Mouse (Mus musculus): ENCODE results near the gene Ice1. TPM values are rescaled to one million over a fixed set of nuclear protein-coding genes. Genes with fewer than 3 reads are reported as not detected.
A peak's percentile ranks its signal among the peaks of the same experiment; 100 is the strongest.

Gene Ice1
- polyA plus RNA-seq, 1 experiment from 2014 or later: 58.9 TPM

DNA sequence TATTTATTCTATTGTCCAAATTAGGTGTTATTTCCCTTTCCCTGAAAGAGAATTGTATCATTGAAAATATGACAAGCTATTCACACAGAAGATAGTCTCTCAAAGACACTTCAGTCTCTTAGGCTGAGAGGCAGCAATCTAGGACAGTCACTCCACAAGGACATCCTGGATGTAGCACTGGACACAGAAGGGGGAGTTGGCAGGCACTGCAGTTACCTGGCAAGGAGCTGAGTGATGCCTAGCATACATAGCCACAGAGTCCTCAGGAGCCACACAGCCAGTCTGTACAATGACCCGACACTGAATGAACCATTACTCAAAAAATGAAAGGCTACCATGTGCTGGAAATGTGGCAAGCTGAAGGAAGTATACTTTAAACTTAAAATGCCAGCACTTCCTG, 35.9 kb downstream of the Ice1 start:
- no peaks in the 10 kb centered on the region for H3K27me3 ChIP-seq (ENCODE audit: control insufficient read depth, insufficient read depth, low read length)
- no peak overlapping the region for H3K4me3 ChIP-seq (ENCODE audit: low read depth, low read length)
- no peak overlapping the region for H3K27ac ChIP-seq (ENCODE audit: low read depth, low read length)
- 93% methylated on average over 1 of the region's 1 CpGs for WGBS
- H3K36me3 ChIP-seq (ENCODE audit: control insufficient read depth, insufficient read depth, low read length): peaks cover 55% of the 10 kb centered on the region
- no peak for ATAC-seq (ENCODE audit: low read depth)
- H3K9me3 ChIP-seq (ENCODE audit: control insufficient read depth, low read length): no peaks in the 10 kb centered on the region
- H3K4me1 ChIP-seq (ENCODE audit: control insufficient read depth, insufficient read depth, low read length): no peaks in the 10 kb centered on the region
- no peak overlapping the region for H3K4me2 ChIP-seq (ENCODE audit: low read depth, low read length)
- no peak overlapping the region for H3K9ac ChIP-seq (replicated peaks; ENCODE audit: low read depth, low read length)

DNA sequence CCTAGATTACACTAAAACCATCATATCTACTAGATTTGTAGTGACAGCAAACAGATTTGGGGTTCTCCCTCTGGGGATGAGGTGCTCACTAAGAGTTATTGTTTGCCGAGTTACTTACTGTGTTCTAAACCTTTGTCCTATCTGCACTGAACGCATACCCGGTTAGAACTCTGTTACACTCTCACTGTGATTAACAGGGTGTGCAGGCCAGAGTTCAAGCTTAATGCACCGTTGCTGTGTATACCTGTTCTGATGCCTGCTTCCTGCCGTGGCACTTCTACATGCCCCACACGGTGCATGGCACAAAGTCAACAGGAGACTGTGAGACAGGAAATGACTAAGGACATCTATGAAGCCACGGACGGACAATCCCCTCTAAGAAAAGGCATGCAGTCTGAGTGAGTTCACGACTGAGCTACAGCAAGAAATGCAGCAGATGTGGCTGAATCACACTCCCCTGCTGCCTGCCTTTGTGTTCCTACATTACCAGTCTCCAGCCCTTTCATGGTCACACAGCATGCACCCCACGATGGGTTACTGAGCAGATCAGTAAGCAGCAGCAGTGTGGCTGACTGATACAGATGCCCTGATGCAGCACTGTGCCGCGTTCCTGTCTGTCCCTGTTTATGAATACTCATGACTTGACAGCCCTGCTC, 37.3 kb downstream of the Ice1 start:
- WGBS: 72% methylated on average over 12 of the region's 12 CpGs
- H3K36me3 ChIP-seq (ENCODE audit: control insufficient read depth, insufficient read depth, low read length): peaks cover 50% of the 10 kb centered on the region
- no peak overlapping the region for H3K27ac ChIP-seq (ENCODE audit: low read depth, low read length)
- H3K9ac ChIP-seq (replicated peaks; ENCODE audit: low read depth, low read length): no peak overlapping the region
- H3K4me1 ChIP-seq (ENCODE audit: control insufficient read depth, insufficient read depth, low read length): no peaks in the 10 kb centered on the region
- no peak for ATAC-seq (ENCODE audit: low read depth)
- no peaks in the 10 kb centered on the region for H3K27me3 ChIP-seq (ENCODE audit: control insufficient read depth, insufficient read depth, low read length)
- H3K4me3 ChIP-seq (ENCODE audit: low read depth, low read length): no peak overlapping the region
- no peak overlapping the region for H3K4me2 ChIP-seq (ENCODE audit: low read depth, low read length)
- no peaks in the 10 kb centered on the region for H3K9me3 ChIP-seq (ENCODE audit: control insufficient read depth, low read length)

DNA sequence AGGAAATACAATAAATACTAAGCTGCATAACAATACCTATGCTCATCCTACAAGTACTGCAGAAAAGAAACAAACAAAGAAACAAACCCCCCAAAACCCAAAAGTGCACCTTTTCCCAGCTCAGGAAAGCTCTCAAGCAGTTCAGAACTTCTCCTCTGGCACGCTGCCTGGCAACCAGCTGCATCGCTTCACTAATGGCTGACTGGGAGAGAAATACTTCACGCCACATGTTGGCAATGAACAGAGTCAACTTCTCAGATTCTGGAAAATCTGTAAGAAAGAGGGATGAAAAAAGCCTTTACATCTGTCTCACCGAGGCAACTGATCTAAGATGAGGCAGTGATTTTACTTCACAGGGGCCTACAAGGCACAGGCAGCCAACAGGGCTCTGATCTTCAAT, 38.5 kb downstream of the Ice1 start:
- Histone ChIP-seq H3K4me2 (ENCODE audit: low read depth, low read length) (no peak overlapping the region), H3K4me3 (ENCODE audit: low read depth, low read length) (no peak overlapping the region), H3K9ac (replicated peaks; ENCODE audit: low read depth, low read length) (no peak overlapping the region), H3K4me1 (ENCODE audit: control insufficient read depth, insufficient read depth, low read length) (no peaks in the 10 kb centered on the region), H3K27ac (ENCODE audit: low read depth, low read length) (no peak overlapping the region), H3K9me3 (ENCODE audit: control insufficient read depth, low read length) (no peaks in the 10 kb centered on the region), H3K27me3 (ENCODE audit: control insufficient read depth, insufficient read depth, low read length) (no peaks in the 10 kb centered on the region), H3K36me3 (ENCODE audit: control insufficient read depth, insufficient read depth, low read length) (peaks cover 52% of the 10 kb centered on the region)
- no peak for ATAC-seq (ENCODE audit: low read depth)
- WGBS: 77% methylated on average over 4 of the region's 4 CpGs

DNA sequence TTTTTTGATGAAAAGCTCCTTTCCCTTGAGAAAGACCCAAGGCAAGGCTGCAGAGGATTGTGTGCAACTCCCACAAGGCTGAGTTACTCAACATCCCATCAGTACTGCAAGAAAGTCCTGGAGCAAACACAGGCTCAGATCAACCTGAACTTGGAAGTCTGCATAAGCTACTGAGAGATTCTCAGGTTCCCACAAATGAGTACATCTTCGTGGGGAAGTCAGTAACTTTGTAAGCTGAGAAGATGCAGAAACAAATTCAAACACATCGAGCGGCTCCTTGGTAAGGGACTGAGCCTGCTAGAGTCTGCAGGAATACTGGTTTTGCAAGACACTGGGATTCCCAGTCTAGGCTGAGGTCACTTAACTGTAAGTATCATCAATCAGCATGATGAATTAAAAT, 40.5 kb downstream of the Ice1 start:
- Histone ChIP-seq H3K4me1 (ENCODE audit: control insufficient read depth, insufficient read depth, low read length) (no peaks in the 10 kb centered on the region), H3K27me3 (ENCODE audit: control insufficient read depth, insufficient read depth, low read length) (no peaks in the 10 kb centered on the region), H3K36me3 (ENCODE audit: control insufficient read depth, insufficient read depth, low read length) (peaks cover 58% of the 10 kb centered on the region), H3K27ac (ENCODE audit: low read depth, low read length) (no peak overlapping the region), H3K9ac (replicated peaks; ENCODE audit: low read depth, low read length) (no peak overlapping the region), H3K4me3 (ENCODE audit: low read depth, low read length) (no peak overlapping the region), H3K9me3 (ENCODE audit: control insufficient read depth, low read length) (no peaks in the 10 kb centered on the region), H3K4me2 (ENCODE audit: low read depth, low read length) (no peak overlapping the region)
- 97% methylated on average over 3 of the region's 3 CpGs for WGBS
- ATAC-seq (ENCODE audit: low read depth): no peak

DNA sequence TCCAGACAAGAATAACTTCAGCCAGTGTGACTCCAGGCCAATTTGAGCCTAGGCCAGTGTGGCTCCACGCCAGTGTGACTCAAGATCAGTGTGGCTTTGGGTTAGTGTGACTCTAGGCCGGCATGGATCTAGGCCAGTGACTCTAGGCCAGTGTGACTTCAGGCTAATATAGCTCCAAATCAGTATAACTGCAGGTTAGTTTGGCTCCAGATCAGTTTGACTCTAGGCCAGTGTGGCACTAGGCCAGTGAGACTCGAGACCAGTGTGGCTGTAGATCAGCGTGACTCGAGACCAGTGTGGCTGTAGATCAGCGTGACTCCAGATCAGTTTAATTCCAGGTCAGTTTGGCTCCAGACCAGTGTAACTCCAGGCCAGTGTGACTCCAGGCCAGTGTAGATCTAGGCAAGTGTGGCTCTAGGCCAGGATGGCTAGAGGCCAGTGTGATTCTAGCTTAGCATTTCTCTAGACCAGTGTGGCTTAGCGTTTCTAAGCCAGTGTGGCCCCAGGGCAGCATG, 47.1 kb downstream of the Ice1 start:
- WGBS: 88% methylated on average over 7 of the region's 7 CpGs
- no peaks in the 10 kb centered on the region for H3K27me3 ChIP-seq (ENCODE audit: control insufficient read depth, insufficient read depth, low read length)
- no peak for ATAC-seq (ENCODE audit: low read depth)
- peaks cover 58% of the 10 kb centered on the region for H3K36me3 ChIP-seq (ENCODE audit: control insufficient read depth, insufficient read depth, low read length)
- H3K9ac ChIP-seq (replicated peaks; ENCODE audit: low read depth, low read length): no peak overlapping the region
- no peak overlapping the region for H3K27ac ChIP-seq (ENCODE audit: low read depth, low read length)
- no peaks in the 10 kb centered on the region for H3K9me3 ChIP-seq (ENCODE audit: control insufficient read depth, low read length)
- H3K4me3 ChIP-seq (ENCODE audit: low read depth, low read length): no peak overlapping the region
- H3K4me1 ChIP-seq (ENCODE audit: control insufficient read depth, insufficient read depth, low read length): no peaks in the 10 kb centered on the region
- H3K4me2 ChIP-seq (ENCODE audit: low read depth, low read length): no peak overlapping the region

DNA sequence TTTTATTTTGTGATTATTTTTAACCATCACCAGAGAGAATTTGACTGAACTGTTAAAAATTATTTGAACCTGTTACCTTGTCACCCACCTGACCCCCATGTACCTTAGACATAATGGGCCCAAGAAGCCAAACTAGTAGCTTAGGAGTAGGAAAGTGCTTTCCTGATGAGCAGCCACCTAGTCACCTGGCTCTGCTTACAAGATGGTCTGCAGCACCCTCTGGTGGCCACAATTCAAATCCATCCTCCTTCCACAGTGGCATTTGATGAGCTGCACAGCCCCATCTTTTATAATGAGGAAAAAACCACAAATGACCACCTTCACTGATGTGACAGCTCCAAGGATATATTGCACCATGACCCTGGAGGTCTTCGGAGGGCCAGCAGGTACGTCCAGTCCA, 50.5 kb downstream of the Ice1 start:
- Histone ChIP-seq H3K9ac (replicated peaks; ENCODE audit: low read depth, low read length) (no peak overlapping the region), H3K27me3 (ENCODE audit: control insufficient read depth, insufficient read depth, low read length) (no peaks in the 10 kb centered on the region), H3K36me3 (ENCODE audit: control insufficient read depth, insufficient read depth, low read length) (peaks cover 25% of the 10 kb centered on the region), H3K27ac (ENCODE audit: low read depth, low read length) (no peak overlapping the region), H3K4me2 (ENCODE audit: low read depth, low read length) (no peak overlapping the region), H3K4me1 (ENCODE audit: control insufficient read depth, insufficient read depth, low read length) (no peaks in the 10 kb centered on the region), H3K9me3 (ENCODE audit: control insufficient read depth, low read length) (no peaks in the 10 kb centered on the region), H3K4me3 (ENCODE audit: low read depth, low read length) (no peak overlapping the region)
- 88% methylated on average over 2 of the region's 2 CpGs for WGBS
- peak; percentile 77; the same call in 1 of the 2 replicates for ATAC-seq (ENCODE audit: low read depth)

DNA sequence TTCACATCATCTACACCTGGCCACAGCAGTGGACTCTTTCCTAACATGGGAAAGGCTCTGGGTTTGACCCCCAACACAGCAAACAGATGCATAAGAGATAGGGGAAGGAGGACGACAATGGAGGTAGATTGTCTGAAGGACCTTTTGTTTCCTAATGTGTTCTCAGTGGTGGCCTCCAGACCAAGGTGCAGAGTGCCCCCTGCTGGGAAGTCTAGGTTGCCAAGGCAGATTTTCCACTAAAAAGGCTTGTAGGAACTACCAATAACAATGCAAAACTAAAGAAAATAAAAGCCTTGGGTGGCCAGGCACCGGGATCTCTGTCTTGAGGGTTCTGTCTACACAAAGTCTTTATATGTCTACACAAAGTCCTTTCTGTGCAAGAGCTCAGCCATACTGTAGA, 54.9 kb downstream of the Ice1 start:
- H3K4me3 ChIP-seq (ENCODE audit: low read depth, low read length): no peak overlapping the region
- ATAC-seq (ENCODE audit: low read depth): no peak
- no peak overlapping the region for H3K4me2 ChIP-seq (ENCODE audit: low read depth, low read length)
- 20% methylated on average over 2 of the region's 2 CpGs for WGBS
- no peaks in the 10 kb centered on the region for H3K27me3 ChIP-seq (ENCODE audit: control insufficient read depth, insufficient read depth, low read length)
- H3K4me1 ChIP-seq (ENCODE audit: control insufficient read depth, insufficient read depth, low read length): no peaks in the 10 kb centered on the region
- H3K9me3 ChIP-seq (ENCODE audit: control insufficient read depth, low read length): no peaks in the 10 kb centered on the region
- 0 out of 2 replicates have a peak, but pooled peaks cover 5% of the 10 kb centered on the region for H3K36me3 ChIP-seq (ENCODE audit: control insufficient read depth, insufficient read depth, low read length)
- no peak overlapping the region for H3K9ac ChIP-seq (replicated peaks; ENCODE audit: low read depth, low read length)
- H3K27ac ChIP-seq (ENCODE audit: low read depth, low read length): no peak overlapping the region

DNA sequence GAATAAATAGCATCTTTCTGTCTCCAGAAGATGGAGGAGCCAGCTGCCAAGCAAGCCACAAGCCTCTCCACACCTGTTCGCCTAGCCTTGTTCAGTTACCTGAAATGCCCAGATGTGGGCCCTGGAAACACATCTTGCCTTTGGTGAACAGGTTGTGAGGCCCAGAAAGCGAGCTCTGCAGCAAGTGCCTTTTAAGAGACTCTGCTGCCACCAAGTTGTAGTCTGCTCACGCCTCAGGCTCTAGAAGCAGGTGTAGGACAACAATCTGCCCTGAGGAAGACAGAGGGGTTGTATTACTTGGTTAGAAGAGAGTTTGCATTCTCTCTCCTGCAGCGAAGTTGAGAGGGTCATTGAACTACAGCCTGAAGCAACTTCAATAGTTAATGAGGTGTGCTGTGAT, 55.9 kb downstream of the Ice1 start:
- Histone ChIP-seq H3K9me3 (ENCODE audit: control insufficient read depth, low read length) (no peaks in the 10 kb centered on the region), H3K4me1 (ENCODE audit: control insufficient read depth, insufficient read depth, low read length) (no peaks in the 10 kb centered on the region), H3K27me3 (ENCODE audit: control insufficient read depth, insufficient read depth, low read length) (no peaks in the 10 kb centered on the region), H3K9ac (replicated peaks; ENCODE audit: low read depth, low read length) (no peak overlapping the region), H3K4me2 (ENCODE audit: low read depth, low read length) (no peak overlapping the region), H3K36me3 (ENCODE audit: control insufficient read depth, insufficient read depth, low read length) (0 out of 2 replicates have a peak, but pooled peaks cover 5% of the 10 kb centered on the region), H3K4me3 (ENCODE audit: low read depth, low read length) (no peak overlapping the region), H3K27ac (ENCODE audit: low read depth, low read length) (no peak overlapping the region)
- ATAC-seq (ENCODE audit: low read depth): peak; percentile 39; the same call in 1 of the 2 replicates
- 90% methylated on average over 4 of the region's 4 CpGs for WGBS

DNA sequence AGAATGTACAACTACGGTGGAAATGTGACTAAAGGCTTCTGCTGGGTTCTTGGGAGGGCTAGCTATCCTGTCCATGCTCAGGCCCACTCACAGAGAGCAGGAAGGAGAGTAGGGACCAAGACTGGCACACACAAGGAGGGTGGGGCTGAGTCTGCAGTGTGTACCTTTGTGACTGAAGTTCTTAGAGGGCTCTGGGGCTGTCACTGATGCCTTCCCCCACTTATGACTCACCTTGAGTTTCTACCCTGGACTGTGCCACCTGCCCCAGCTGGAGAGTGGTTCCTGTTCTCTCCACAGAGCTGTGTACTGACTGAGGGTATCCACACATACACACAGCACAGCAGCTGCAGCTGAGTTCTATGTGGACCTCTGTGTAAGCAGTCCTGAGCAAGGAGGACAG, 63.2 kb downstream of the Ice1 start:
- Histone ChIP-seq H3K4me2 (ENCODE audit: low read depth, low read length) (no peak overlapping the region), H3K9me3 (ENCODE audit: control insufficient read depth, low read length) (no peaks in the 10 kb centered on the region), H3K36me3 (ENCODE audit: control insufficient read depth, insufficient read depth, low read length) (no peaks in the 10 kb centered on the region), H3K9ac (replicated peaks; ENCODE audit: low read depth, low read length) (no peak overlapping the region), H3K27ac (ENCODE audit: low read depth, low read length) (no peak overlapping the region), H3K4me3 (ENCODE audit: low read depth, low read length) (no peak overlapping the region), H3K4me1 (ENCODE audit: control insufficient read depth, insufficient read depth, low read length) (no peaks in the 10 kb centered on the region), H3K27me3 (ENCODE audit: control insufficient read depth, insufficient read depth, low read length) (no peaks in the 10 kb centered on the region)
- no peak for ATAC-seq (ENCODE audit: low read depth)
- 85% methylated on average over 1 of the region's 1 CpGs for WGBS
